Mouse (Mus musculus) fibroblast of lung, adult 2 months (primary cell): ENCODE measurements around the gene Rps6ka4.

Experiments used
- DNase-seq: peaks from one replicate; pipeline ENCODE4 v3.0.0-alpha.2; 2011; ENCODE audit warnings: low read depth

Rps6ka4 gene

GRCm38 (mm10) chr19:6851497-6851896 is 11.1 kb upstream of the Rps6ka4 start:
- no peak for DNase-seq

GRCm38 (mm10) chr19:6849506-6850068 is 9.2 kb upstream of the Rps6ka4 start:
- DNase-seq, result no peak

- DNase-seq, result no peak
Measured at GRCm38 (mm10) chr19:6847841-6848517, 7.5 kb upstream of the Rps6ka4 start.

GRCm38 (mm10) chr19:6846050-6846449 is 5.6 kb upstream of the Rps6ka4 start:
- no peak for DNase-seq

- DNase-seq, result no peak
Measured at GRCm38 (mm10) chr19:6842353-6842752, 1.9 kb upstream of the Rps6ka4 start.

- no peak for DNase-seq
Measured at GRCm38 (mm10) chr19:6841292-6841597, 809 bp upstream of the Rps6ka4 start.

GRCm38 (mm10) chr19:6839615-6840474 is 591 bp downstream of the Rps6ka4 start:
- DNase-seq, result no peak

- DNase-seq, result no peak
Measured at GRCm38 (mm10) chr19:6832363-6832762, 8.1 kb downstream of the Rps6ka4 start.

GRCm38 (mm10) chr19:6831331-6831730 is 9.1 kb downstream of the Rps6ka4 start:
- DNase-seq, result no peak

GRCm38 (mm10) chr19:6830556-6831316 is 9.7 kb downstream of the Rps6ka4 start:
- no peak for DNase-seq

- DNase-seq, result no peak
Measured at GRCm38 (mm10) chr19:6829870-6830555, 10.4 kb downstream of the Rps6ka4 start.

GRCm38 (mm10) chr19:6829069-6829468 is 11.4 kb downstream of the Rps6ka4 start:
- DNase-seq, result no peak

- DNase-seq, result no peak
Measured at GRCm38 (mm10) chr19:6826601-6827000, 13.8 kb downstream of the Rps6ka4 start.

GRCm38 (mm10) chr19:6825384-6825783 is 15.1 kb downstream of the Rps6ka4 start:
- DNase-seq, result no peak

- DNase-seq, result no peak
Measured at GRCm38 (mm10) chr19:6820538-6821195, 19.8 kb downstream of the Rps6ka4 start.

- DNase-seq, result no peak
Measured at GRCm38 (mm10) chr19:6819143-6819827, 21.2 kb downstream of the Rps6ka4 start.

- no peak for DNase-seq
Measured at GRCm38 (mm10) chr19:6814958-6815357, 25.5 kb downstream of the Rps6ka4 start.

- DNase-seq, result no peak
Measured at GRCm38 (mm10) chr19:6814366-6814765, 26.1 kb downstream of the Rps6ka4 start.
